Mouse (Mus musculus): ENCODE results near the gene Gsk3a. TPM values are rescaled to one million over a fixed set of nuclear protein-coding genes. Genes with fewer than 3 reads are reported as not detected.

The Gsk3a gene
- polyA plus RNA-seq, 1 experiment: 77.3 TPM

DNA sequence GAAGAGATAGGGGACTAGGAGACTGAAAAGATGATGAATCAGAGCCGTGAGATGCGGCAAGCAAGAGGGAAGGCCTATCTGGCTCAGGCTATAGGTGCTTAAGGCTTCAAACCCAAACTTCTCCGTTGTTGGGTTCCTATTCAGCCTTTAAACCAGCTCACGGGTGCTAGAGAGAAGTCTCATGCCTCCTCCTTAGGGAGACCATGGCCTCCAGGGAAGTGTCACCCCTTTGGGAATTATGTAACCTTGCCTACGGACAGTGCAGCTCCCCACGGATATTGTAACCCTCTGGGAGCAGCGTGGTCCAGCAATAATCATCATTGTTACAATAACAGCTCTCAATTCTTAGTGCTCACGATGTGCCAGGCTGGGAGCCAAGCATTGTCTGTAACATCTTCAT lies 14.2 kb upstream of the Gsk3a start:
- TF ChIP-seq CTCF (IDR thresholded peaks at IDR 0.05; ENCODE audit: low read depth, low read length) (no peak), EP300 (IDR thresholded peaks at IDR 0.05; ENCODE audit: insufficient read depth, low read depth, low read length) (no peak)
- Histone ChIP-seq H3K9me3 (replicated peaks; ENCODE audit: control insufficient read depth, insufficient read depth, low read length, poor library complexity, severe bottlenecking) (no peaks in the 10 kb centered on the region), H3K4me1 (ENCODE audit: control insufficient read depth, insufficient read depth, low read length) (peaks cover under 1% of the 10 kb centered on the region), H3K9ac (ENCODE audit: low read depth, poor library complexity, severe bottlenecking) (peak overlapping the region; percentile 99), H3K27me3 (ENCODE audit: control insufficient read depth, insufficient read depth, low read length, poor library complexity, severe bottlenecking) (no peaks in the 10 kb centered on the region), H3K36me3 (ENCODE audit: control insufficient read depth, insufficient read depth, low read length, poor library complexity, severe bottlenecking) (no peaks in the 10 kb centered on the region), H3K4me3 (ENCODE audit: low read depth, low read length) (peak overlapping the region; percentile 51), H3K27ac (ENCODE audit: insufficient read depth, low read length) (peak overlapping the region; percentile 76)

DNA sequence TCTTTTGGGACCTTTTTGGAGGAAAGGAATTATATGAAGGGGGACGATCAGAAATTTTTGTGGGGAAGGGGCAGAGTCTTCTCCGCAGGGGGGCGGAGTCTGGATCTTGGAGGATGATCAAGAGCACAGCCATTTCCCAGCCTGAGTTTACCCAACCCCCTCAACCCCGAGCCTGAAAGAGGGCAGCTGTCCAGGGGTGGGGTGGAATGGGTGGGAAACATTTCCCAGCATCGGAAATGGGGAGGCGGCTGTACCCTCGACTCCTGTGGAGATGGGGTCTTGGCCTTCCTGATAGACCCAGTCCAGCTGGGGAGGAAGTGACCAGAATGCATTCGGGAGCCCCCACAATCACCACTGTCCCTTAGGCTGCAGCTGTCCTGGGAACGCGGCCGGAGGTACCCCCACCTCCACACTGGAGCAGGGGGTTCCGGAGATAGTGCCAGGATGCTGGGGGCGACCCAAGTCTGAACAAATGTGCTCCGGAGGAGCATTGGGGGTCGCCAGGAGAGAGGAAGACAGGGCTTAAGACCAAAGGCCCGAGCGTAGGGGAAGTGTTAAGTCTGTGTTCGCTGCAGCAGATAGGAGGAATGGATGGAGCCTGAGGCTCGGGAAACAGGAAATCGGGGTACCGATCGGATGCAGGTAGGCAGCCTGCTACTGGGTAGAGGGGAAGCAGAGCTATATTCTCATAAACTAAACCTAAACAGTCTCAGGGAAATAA lies 13.6 kb upstream of the Gsk3a start:
- H3K9me3 ChIP-seq (replicated peaks; ENCODE audit: control insufficient read depth, insufficient read depth, low read length, poor library complexity, severe bottlenecking): no peaks in the 10 kb centered on the region
- peaks cover 2% of the 10 kb centered on the region for H3K4me1 ChIP-seq (ENCODE audit: control insufficient read depth, insufficient read depth, low read length)
- peak overlapping the region; percentile 76 for H3K27ac ChIP-seq (ENCODE audit: insufficient read depth, low read length)
- H3K27me3 ChIP-seq (ENCODE audit: control insufficient read depth, insufficient read depth, low read length, poor library complexity, severe bottlenecking): no peaks in the 10 kb centered on the region
- H3K4me3 ChIP-seq (ENCODE audit: low read depth, low read length): peak overlapping the region; percentile 51
- H3K9ac ChIP-seq (ENCODE audit: low read depth, poor library complexity, severe bottlenecking): peak overlapping the region; percentile 99
- no peak for TF ChIP-seq POLR2A (IDR thresholded peaks at IDR 0.05; ENCODE audit: insufficient read depth, low read length)
- no peak for TF ChIP-seq CTCF (IDR thresholded peaks at IDR 0.05; ENCODE audit: low read depth, low read length)
- peak; percentile 89 for TF ChIP-seq EP300 (IDR thresholded peaks at IDR 0.05; ENCODE audit: insufficient read depth, low read depth, low read length)
- H3K36me3 ChIP-seq (ENCODE audit: control insufficient read depth, insufficient read depth, low read length, poor library complexity, severe bottlenecking): no peaks in the 10 kb centered on the region

DNA sequence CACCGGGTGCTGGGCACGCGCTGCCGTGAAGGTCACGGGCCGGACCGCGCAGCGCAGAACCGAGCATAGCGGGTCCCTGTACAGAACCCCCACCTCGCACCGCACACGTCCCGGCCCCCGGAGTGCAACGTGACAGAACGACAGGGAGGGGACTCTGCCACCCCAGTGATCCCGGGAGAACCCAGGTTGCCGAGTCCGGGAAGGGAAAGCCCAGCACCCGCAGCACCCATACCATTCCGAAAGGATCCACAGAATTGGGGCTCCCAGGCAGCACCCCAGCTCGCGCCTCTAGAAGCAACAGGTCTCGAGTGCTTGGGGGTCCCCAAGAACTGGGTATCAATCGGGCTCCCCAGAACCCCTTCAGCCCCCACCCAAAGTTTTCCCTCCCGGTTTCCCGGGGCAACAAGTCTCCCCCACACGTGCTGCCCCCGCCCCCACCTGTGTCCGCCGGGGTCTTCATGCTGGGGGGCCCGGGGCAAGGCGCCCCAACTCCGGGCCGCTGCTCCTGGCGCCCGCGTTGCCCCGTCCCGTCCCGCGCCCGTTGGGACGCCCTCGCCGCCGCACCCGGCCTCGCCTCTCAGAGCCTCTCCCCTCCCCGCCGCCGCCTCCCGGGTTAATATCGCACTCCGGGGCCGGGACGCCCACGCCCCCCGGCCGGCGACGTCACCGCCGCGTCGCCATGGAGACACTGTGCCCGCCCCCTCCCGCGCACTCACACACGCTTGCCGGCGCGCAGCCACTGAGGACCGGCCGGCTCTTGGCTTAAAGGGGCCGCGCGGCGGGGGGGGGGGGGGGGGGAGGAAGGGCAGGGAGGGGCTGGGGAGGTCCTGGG lies 12.7 kb upstream of the Gsk3a start, which contains the start of gene Erf:
Gene Erf, minus strand, starts transcription at position 621 of the 832 bp plus-strand sequence.
- peak within 1 kb of the TSS; percentile 76 for H3K27ac ChIP-seq (ENCODE audit: insufficient read depth, low read length)
- H3K9ac ChIP-seq (ENCODE audit: low read depth, poor library complexity, severe bottlenecking): peak within 1 kb of the TSS; percentile 99
- peaks cover 2% of the 10 kb centered on the region for H3K4me1 ChIP-seq (ENCODE audit: control insufficient read depth, insufficient read depth, low read length)
- H3K4me3 ChIP-seq (ENCODE audit: low read depth, low read length): peak within 1 kb of the TSS; percentile 79
- no peaks in the 10 kb centered on the region for H3K27me3 ChIP-seq (ENCODE audit: control insufficient read depth, insufficient read depth, low read length, poor library complexity, severe bottlenecking)
- TF ChIP-seq CTCF (IDR thresholded peaks at IDR 0.05; ENCODE audit: low read depth, low read length) (no peak), EP300 (IDR thresholded peaks at IDR 0.05; ENCODE audit: insufficient read depth, low read depth, low read length) (no peak), POLR2A (IDR thresholded peaks at IDR 0.05; ENCODE audit: insufficient read depth, low read length) (no peak)
- H3K9me3 ChIP-seq (replicated peaks; ENCODE audit: control insufficient read depth, insufficient read depth, low read length, poor library complexity, severe bottlenecking): no peaks in the 10 kb centered on the region
- peaks cover 9% of the 10 kb centered on the region for H3K36me3 ChIP-seq (ENCODE audit: control insufficient read depth, insufficient read depth, low read length, poor library complexity, severe bottlenecking)

DNA sequence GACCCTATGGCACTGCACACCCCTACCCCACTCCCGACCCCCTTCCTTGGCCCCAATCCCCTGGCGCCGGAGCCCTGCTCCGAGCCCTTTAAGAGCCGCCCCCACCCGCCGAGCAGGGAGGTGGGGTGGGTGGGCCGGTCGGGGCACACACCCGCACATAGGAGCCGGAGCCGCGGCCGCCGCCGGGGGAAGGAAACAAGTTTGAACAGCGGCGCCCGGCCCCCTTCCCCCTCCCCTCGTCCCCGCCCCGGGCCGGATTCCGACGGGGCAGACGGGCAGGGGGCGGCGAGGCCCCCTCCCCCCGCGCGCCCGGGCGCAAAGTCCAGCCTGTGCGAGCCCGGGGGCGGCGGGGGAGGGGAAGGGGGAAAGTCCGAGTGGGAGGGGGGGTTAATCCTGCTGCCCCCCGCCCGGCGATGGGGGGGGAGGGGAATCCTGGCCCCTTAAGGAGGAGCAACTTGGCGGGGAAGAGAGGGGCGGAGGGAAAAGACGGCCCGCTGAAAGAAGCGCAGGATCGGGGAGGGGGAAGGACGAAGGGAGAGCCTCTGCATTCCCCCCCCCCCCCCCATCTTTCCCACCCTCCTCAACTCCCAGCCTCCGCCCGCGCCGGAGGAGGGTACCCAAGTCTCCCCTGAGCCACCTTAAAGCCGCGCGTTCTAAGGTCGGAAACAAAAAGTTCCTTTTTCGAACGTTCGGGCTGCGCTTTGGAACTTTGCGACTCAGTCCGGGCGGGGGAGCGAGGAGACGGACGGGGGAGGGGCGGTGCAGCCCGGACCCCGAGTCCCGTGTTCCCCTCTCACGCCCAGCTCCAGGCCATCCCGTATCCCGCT lies 11.9 kb upstream of the Gsk3a start:
- H3K9me3 ChIP-seq (replicated peaks; ENCODE audit: control insufficient read depth, insufficient read depth, low read length, poor library complexity, severe bottlenecking): no peaks in the 10 kb centered on the region
- no peaks in the 10 kb centered on the region for H3K27me3 ChIP-seq (ENCODE audit: control insufficient read depth, insufficient read depth, low read length, poor library complexity, severe bottlenecking)
- H3K4me1 ChIP-seq (ENCODE audit: control insufficient read depth, insufficient read depth, low read length): peaks cover 2% of the 10 kb centered on the region
- peak overlapping the region; percentile 79 for H3K4me3 ChIP-seq (ENCODE audit: low read depth, low read length)
- H3K36me3 ChIP-seq (ENCODE audit: control insufficient read depth, insufficient read depth, low read length, poor library complexity, severe bottlenecking): peaks cover 17% of the 10 kb centered on the region
- peak overlapping the region; percentile 99 for H3K9ac ChIP-seq (ENCODE audit: low read depth, poor library complexity, severe bottlenecking)
- peak overlapping the region; percentile 38 for H3K27ac ChIP-seq (ENCODE audit: insufficient read depth, low read length)
- no peak for TF ChIP-seq CTCF (IDR thresholded peaks at IDR 0.05; ENCODE audit: low read depth, low read length)
- TF ChIP-seq EP300 (IDR thresholded peaks at IDR 0.05; ENCODE audit: insufficient read depth, low read depth, low read length): no peak
- TF ChIP-seq POLR2A (IDR thresholded peaks at IDR 0.05; ENCODE audit: insufficient read depth, low read length): no peak

DNA sequence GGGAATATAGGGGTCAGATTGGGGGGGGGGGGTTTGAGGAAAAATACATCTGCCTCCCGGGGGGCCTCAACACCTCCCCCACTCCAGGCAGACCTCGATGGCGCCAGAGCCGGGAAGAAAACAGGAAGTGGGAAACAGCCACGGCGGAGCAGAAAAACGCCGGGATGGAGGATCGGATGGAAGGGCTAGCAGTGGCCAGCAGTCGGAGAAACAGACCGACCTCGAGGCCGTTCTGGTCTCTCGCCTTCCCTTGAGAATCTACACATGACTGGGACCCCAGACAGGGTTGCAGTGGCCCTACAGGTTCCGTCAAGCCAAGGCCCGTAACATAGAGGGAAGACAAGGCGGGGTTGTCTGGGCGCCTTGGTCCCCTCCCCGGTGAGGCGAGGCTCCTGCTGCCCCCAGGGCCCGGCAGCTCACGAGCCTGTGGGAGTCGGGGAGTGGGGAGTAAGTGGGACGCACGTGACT lies 11.2 kb upstream of the Gsk3a start:
- no peaks in the 10 kb centered on the region for H3K27me3 ChIP-seq (ENCODE audit: control insufficient read depth, insufficient read depth, low read length, poor library complexity, severe bottlenecking)
- no peak for TF ChIP-seq CTCF (IDR thresholded peaks at IDR 0.05; ENCODE audit: low read depth, low read length)
- TF ChIP-seq EP300 (IDR thresholded peaks at IDR 0.05; ENCODE audit: insufficient read depth, low read depth, low read length): no peak
- TF ChIP-seq POLR2A (IDR thresholded peaks at IDR 0.05; ENCODE audit: insufficient read depth, low read length): no peak
- H3K9ac ChIP-seq (ENCODE audit: low read depth, poor library complexity, severe bottlenecking): peak overlapping the region; percentile 99
- no peaks in the 10 kb centered on the region for H3K9me3 ChIP-seq (replicated peaks; ENCODE audit: control insufficient read depth, insufficient read depth, low read length, poor library complexity, severe bottlenecking)
- H3K27ac ChIP-seq (ENCODE audit: insufficient read depth, low read length): peak overlapping the region; percentile 15
- peaks cover 23% of the 10 kb centered on the region for H3K36me3 ChIP-seq (ENCODE audit: control insufficient read depth, insufficient read depth, low read length, poor library complexity, severe bottlenecking)
- peak overlapping the region; percentile 70 for H3K4me3 ChIP-seq (ENCODE audit: low read depth, low read length)
- peaks cover 2% of the 10 kb centered on the region for H3K4me1 ChIP-seq (ENCODE audit: control insufficient read depth, insufficient read depth, low read length)
